Mouse (Mus musculus): ENCODE data around the gene Cnpy3. TPM values are rescaled to one million over a fixed set of nuclear protein-coding genes. Genes with fewer than 3 reads are reported as not detected.
A peak's percentile ranks its signal among the peaks of the same experiment; 100 is the strongest.

Gene Cnpy3
- total and polyA plus RNA-seq, 2 experiments from 2014 or later, result 72.4 to 79.1 TPM

- TF ChIP-seq CTCF (IDR thresholded peaks at IDR 0.05; ENCODE audit: low read depth), result no peak
Measured at GRCm38 (mm10) chr17:46734055-46734454, 18.0 kb downstream of the Cnpy3 start.

GRCm38 (mm10) chr17:46728904-46729318 lies 23.1 kb downstream of the Cnpy3 start, which contains the start of gene Gnmt:
Gene Gnmt, minus strand, starts transcription at chr17:46729168.
- 0 out of 2 replicates have a peak within 1 kb of the TSS, but pooled peaks have one; percentile 35 for H3K9ac ChIP-seq (replicated peaks; ENCODE audit: low read length)

More at GRCm38 (mm10) chr17:46734055-46734454, 18.0 kb downstream of the Cnpy3 start:
- H3K27me3 ChIP-seq (ENCODE audit: insufficient read depth, low read length), result no peaks in the 10 kb centered on the region; the same call in 1 of the 2 replicates
- H3K27ac ChIP-seq, result no peak overlapping the region
- no peaks in the 10 kb centered on the region for H3K9me3 ChIP-seq (ENCODE audit: low read length)
- H3K36me3 ChIP-seq (ENCODE audit: insufficient read depth, low read length), result peaks cover 12% of the 10 kb centered on the region
- H3K4me2 ChIP-seq (ENCODE audit: low read depth, low read length), result no peak overlapping the region
- no peak for ATAC-seq
- no peak overlapping the region for H3K4me3 ChIP-seq (ENCODE audit: low read length)
- H3K4me1 ChIP-seq (ENCODE audit: insufficient read depth, low read length), result no peaks in the 10 kb centered on the region
- no peak for DNase-seq (ENCODE audit: low spot score)
- no peak overlapping the region for H3K9ac ChIP-seq (replicated peaks; ENCODE audit: low read length)
- WGBS, result 96% methylated on average over 3 of the region's 3 CpGs

DNA sequence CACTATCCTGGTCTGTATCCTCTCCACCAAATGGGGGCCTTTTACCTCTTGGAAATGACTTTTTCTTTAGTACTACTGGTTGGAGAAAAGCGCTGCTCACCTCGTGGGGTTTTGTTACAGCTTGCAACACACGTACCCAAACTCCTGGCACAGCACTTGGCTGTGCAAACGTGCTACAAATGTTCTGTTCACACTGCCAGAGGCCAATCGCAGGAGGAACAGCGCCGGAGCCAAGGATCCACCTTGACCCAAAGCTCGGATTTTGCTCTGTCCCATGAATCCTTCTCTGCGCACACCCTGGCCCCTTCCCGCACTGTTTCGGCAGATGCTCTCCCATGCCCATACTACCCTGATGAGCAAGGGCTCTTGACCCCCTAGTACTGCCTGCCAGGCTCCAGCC lies 23.5 kb downstream of the Cnpy3 start:
- no peaks in the 10 kb centered on the region; the same call in 1 of the 2 replicates for H3K36me3 ChIP-seq (ENCODE audit: insufficient read depth, low read length)
- no peaks in the 10 kb centered on the region for H3K4me1 ChIP-seq (ENCODE audit: insufficient read depth, low read length)
- H3K4me3 ChIP-seq (ENCODE audit: low read length), result no peak overlapping the region
- 52% methylated on average over 11 of the region's 11 CpGs for WGBS
- H3K9me3 ChIP-seq (ENCODE audit: low read length), result no peaks in the 10 kb centered on the region
- TF ChIP-seq CTCF (IDR thresholded peaks at IDR 0.05; ENCODE audit: low read depth), result no peak
- no peak overlapping the region for H3K27ac ChIP-seq
- DNase-seq (ENCODE audit: low spot score) (no peak), ATAC-seq (no peak; the same call in 1 of the 2 replicates)
- H3K9ac ChIP-seq (replicated peaks; ENCODE audit: low read length), result 0 out of 2 replicates have a peak overlapping the region, but pooled peaks have one; percentile 35
- H3K4me2 ChIP-seq (ENCODE audit: low read depth, low read length), result peak overlapping the region; percentile 38; the same call in 1 of the 2 replicates
- no peaks in the 10 kb centered on the region; the same call in 1 of the 2 replicates for H3K27me3 ChIP-seq (ENCODE audit: insufficient read depth, low read length)

More at GRCm38 (mm10) chr17:46728904-46729318, 23.1 kb downstream of the Cnpy3 start, which contains the start of gene Gnmt:
- Histone ChIP-seq H3K27me3 (ENCODE audit: insufficient read depth, low read length) (no peaks in the 10 kb centered on the region; the same call in 1 of the 2 replicates), H3K9me3 (ENCODE audit: low read length) (no peaks in the 10 kb centered on the region), H3K36me3 (ENCODE audit: insufficient read depth, low read length) (no peaks in the 10 kb centered on the region; the same call in 1 of the 2 replicates), H3K4me3 (ENCODE audit: low read length) (peak within 1 kb of the TSS; percentile 14; the same call in 1 of the 2 replicates), H3K27ac (no peak within 1 kb of the TSS), H3K4me1 (ENCODE audit: insufficient read depth, low read length) (no peaks in the 10 kb centered on the region), H3K4me2 (ENCODE audit: low read depth, low read length) (peak within 1 kb of the TSS; percentile 38)
- no peak for TF ChIP-seq CTCF (IDR thresholded peaks at IDR 0.05; ENCODE audit: low read depth)
- ATAC-seq, result peak; percentile 39
- 17% methylated on average over 24 of the region's 24 CpGs for WGBS
- no peak for DNase-seq (ENCODE audit: low spot score)

GRCm38 (mm10) chr17:46728021-46728420 lies 24.0 kb downstream of the Cnpy3 start:
- TF ChIP-seq CTCF (IDR thresholded peaks at IDR 0.05; ENCODE audit: low read depth), result peak; percentile 42
- Histone ChIP-seq H3K4me3 (ENCODE audit: low read length) (no peak overlapping the region), H3K9me3 (ENCODE audit: low read length) (no peaks in the 10 kb centered on the region), H3K4me1 (ENCODE audit: insufficient read depth, low read length) (no peaks in the 10 kb centered on the region), H3K36me3 (ENCODE audit: insufficient read depth, low read length) (no peaks in the 10 kb centered on the region; the same call in 1 of the 2 replicates), H3K27me3 (ENCODE audit: insufficient read depth, low read length) (no peaks in the 10 kb centered on the region; the same call in 1 of the 2 replicates), H3K4me2 (ENCODE audit: low read depth, low read length) (no peak overlapping the region), H3K27ac (no peak overlapping the region), H3K9ac (replicated peaks; ENCODE audit: low read length) (no peak overlapping the region)
- 38% methylated on average over 6 of the region's 6 CpGs for WGBS
- DNase-seq (ENCODE audit: low spot score), result no peak
- no peak for ATAC-seq

DNA sequence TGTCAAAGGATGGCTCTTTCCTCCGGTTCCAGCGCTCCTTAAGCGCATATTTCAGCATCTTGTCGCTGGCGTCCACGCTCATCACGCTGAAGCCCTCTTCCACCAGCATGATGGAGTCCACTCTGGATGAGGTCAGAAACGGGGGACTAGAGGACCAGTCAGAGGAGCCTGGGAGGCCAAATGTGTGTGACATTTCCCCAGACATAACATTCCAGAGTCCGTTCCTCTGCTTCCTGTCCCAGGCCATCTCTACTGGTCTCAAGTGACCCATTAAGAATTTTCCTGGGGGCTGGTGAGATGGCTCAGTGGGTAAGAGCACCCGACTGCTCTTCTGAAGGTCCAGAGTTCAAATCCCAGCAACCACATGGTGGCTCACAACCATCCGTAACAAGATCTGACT lies 24.7 kb downstream of the Cnpy3 start:
- H3K9me3 ChIP-seq (ENCODE audit: low read length), result no peaks in the 10 kb centered on the region
- DNase-seq (ENCODE audit: low spot score) (no peak), ATAC-seq (no peak)
- WGBS, result 90% methylated on average over 11 of the region's 11 CpGs
- H3K4me3 ChIP-seq (ENCODE audit: low read length), result no peak overlapping the region
- no peak overlapping the region for H3K27ac ChIP-seq
- no peak overlapping the region for H3K9ac ChIP-seq (replicated peaks; ENCODE audit: low read length)
- TF ChIP-seq CTCF (IDR thresholded peaks at IDR 0.05; ENCODE audit: low read depth), result no peak
- no peaks in the 10 kb centered on the region; the same call in 1 of the 2 replicates for H3K36me3 ChIP-seq (ENCODE audit: insufficient read depth, low read length)
- H3K27me3 ChIP-seq (ENCODE audit: insufficient read depth, low read length), result no peaks in the 10 kb centered on the region; the same call in 1 of the 2 replicates
- H3K4me1 ChIP-seq (ENCODE audit: insufficient read depth, low read length), result no peaks in the 10 kb centered on the region
- no peak overlapping the region for H3K4me2 ChIP-seq (ENCODE audit: low read depth, low read length)

DNA sequence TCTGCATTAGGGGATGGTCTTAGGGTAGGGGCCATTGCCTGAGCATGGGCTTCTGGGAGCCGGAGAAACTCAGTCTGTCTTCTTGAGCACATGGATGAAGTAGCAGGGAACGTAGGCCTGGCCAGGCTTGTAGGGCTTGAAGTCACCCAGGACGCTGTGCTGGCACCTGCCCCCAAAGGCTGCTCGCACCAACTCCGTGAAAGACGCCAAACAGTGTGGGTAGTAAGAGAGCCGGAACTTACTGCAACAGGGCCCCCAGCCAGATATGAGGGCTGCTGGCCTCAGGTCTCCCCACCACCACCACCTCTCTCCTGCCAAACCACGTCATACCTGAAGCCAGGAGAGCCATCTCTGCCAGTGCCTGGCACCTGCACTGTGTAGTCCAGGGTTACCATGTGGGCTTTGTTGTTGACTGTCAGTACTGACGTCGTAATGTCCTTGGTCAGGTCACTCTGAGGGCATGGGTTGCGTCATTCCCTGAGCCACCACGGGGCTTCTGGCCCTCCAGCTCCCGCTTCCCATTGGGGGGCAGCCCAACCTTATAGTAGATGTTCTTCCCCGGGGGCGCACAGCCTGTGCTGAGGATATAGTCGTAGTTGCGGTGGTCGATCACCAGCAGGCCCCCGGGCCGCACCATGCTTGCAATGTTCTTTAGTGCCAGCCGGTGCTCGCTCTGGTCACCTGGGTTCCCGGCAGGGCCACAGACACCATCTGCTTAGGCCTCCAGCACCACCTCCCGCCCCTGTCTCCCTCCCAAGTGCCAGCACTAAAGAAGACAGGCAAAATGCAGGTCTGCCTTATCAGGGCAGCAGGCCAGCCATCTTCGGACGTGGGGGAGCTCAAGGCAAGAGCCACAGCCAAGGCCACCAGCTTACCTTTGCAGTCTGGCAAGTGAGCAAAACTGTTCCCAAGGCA lies 26.0 kb downstream of the Cnpy3 start:
- Histone ChIP-seq H3K4me3 (ENCODE audit: low read length) (no peak overlapping the region), H3K27me3 (ENCODE audit: insufficient read depth, low read length) (no peaks in the 10 kb centered on the region; the same call in 1 of the 2 replicates), H3K4me1 (ENCODE audit: insufficient read depth, low read length) (no peaks in the 10 kb centered on the region), H3K4me2 (ENCODE audit: low read depth, low read length) (no peak overlapping the region), H3K9me3 (ENCODE audit: low read length) (no peaks in the 10 kb centered on the region), H3K36me3 (ENCODE audit: insufficient read depth, low read length) (no peaks in the 10 kb centered on the region; the same call in 1 of the 2 replicates), H3K9ac (replicated peaks; ENCODE audit: low read length) (no peak overlapping the region), H3K27ac (no peak overlapping the region)
- DNase-seq (ENCODE audit: low spot score) (no peak), ATAC-seq (peak; percentile 8)
- no peak for TF ChIP-seq CTCF (IDR thresholded peaks at IDR 0.05; ENCODE audit: low read depth)
- 89% methylated on average over 26 of the region's 26 CpGs for WGBS

Data from hindbrain, postnatal 0 days (tissue).